Mouse (Mus musculus): Measurements from ENCODE around the gene Josd2.

Josd2 gene

DNA sequence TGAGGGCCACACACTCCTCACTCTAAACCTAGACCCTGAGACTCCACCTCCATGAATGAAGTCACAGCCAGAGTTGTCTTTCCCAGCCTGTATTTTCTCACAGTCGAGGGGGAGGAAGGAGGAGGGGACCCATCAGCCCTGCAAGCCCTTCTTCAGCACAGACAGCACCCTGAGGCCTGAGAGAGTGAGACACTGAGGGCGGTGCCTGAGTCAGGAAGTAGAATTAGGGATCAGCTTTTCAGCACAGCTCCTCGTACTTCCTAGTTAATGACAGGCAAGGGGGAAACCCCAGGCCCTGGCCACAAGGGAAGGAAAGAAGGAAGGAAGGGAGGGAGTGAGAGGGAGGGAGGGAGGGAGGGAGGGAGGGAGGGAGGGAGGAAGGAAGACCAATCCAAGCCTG lies 14.5 kb upstream of the Josd2 start:
- DNase-seq = no peak

DNA sequence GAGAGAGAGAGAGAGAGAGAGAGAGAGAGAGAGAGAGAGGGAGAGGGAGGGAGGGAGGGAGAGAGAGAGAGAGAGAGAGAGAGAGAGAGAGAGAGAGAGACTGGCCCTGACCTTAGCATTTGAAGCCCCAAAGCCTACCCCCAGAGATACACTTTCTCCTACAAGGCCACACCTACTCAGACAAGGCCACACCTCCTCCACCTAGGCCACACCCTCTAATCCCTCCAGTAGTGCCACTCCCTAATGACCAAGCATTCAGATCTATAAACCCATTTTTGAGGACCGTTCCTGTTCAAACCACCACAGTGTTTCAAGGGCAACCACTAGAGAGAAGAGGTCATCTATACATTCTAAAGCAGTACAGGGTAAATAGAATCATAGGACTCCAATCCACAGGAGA lies 11.5 kb upstream of the Josd2 start:
- no peak for DNase-seq

DNA sequence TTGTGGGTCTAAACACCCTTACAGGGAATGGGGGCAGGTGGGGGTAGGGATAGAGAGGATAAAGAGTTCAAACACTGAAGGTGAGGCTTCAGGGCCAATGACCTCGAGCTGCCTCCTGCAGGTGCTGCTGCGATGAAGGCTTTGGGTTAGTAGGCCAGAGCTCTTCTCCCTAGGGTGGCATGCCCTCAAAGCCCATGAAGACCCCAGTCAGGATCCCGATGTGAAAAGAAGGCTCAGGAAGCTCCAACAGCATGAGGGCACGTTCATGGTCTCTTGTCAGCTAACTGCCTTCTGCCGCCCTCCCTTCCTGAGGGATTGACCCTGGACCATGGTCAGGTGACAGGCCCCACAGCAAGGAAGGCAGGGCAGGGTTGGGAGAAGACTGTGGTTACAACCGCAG lies 7.7 kb upstream of the Josd2 start:
- no peak for DNase-seq

DNA sequence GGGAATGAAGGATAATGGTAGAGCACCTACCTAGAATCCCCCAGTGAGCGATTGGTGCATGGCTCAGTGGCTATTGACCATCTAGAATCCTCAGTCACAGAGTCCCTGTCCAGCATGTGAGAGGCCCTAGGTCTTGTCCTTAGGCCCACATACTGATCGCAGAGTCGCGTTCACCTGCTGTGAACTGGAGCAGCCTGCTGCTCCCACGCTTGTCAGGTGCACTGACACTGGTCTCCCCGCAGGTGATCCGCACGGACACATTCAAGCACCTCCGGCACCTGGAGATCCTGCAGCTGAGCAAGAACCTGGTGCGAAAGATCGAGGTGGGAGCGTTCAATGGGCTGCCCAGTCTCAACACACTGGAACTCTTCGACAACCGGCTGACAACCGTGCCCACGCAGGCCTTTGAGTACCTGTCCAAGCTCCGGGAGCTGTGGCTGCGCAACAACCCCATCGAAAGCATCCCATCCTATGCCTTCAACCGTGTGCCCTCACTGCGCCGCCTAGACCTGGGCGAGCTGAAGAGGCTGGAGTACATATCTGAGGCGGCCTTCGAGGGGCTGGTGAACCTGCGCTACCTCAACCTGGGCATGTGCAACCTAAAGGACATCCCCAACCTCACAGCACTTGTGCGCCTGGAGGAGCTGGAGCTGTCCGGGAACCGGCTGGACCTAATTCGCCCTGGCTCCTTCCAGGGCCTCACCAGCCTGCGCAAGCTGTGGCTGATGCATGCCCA lies 6.8 kb upstream of the Josd2 start:
- DNase-seq = no peak

DNA sequence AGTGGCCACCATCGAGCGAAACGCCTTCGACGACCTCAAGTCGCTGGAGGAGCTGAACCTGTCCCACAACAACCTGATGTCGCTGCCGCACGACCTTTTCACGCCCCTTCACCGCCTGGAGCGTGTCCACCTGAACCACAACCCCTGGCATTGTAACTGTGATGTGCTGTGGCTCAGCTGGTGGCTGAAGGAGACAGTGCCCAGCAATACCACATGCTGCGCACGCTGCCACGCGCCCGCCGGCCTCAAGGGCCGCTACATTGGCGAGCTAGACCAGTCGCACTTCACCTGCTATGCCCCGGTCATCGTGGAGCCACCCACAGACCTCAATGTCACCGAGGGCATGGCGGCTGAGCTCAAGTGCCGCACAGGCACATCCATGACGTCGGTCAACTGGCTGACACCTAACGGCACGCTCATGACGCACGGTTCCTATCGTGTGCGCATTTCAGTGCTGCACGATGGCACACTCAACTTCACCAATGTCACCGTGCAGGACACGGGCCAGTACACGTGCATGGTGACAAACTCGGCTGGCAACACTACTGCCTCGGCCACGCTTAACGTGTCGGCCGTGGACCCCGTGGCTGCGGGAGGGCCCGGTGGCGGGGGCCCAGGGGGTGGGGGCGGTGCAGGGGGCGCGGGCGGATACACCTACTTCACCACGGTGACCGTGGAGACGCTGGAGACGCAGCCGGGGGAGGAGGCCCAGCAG lies 6.1 kb upstream of the Josd2 start:
- DNase-seq = no peak

DNA sequence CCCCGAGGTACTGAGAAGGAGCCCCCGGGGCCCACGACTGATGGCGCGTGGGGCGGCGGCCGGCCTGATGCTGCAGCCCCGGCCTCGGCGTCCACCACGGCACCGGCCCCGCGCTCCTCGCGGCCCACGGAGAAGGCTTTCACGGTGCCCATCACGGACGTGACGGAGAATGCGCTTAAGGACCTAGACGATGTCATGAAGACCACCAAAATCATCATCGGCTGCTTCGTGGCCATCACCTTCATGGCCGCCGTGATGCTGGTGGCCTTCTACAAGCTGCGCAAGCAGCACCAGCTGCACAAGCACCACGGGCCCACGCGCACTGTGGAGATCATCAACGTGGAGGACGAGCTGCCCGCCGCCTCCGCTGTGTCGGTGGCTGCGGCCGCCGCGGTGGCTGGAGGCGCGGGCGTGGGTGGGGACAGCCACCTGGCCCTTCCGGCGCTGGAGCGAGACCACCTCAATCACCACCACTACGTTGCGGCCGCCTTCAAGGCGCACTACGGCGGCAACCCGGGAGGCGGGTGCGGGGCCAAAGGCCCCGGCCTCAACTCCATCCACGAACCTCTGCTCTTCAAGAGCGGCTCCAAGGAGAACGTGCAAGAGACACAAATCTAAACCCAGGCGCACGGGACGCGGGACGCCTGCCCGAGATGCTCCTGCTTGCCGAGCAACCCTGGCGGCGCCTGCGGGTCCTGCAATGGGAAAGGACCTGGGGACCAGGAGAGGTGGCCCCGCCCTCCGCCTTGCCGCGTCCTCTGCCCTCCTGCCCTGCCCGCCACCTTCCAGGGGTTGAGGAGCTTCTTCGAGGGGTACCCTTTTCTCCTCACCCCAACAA lies 5.3 kb upstream of the Josd2 start:
- no peak for DNase-seq

DNA sequence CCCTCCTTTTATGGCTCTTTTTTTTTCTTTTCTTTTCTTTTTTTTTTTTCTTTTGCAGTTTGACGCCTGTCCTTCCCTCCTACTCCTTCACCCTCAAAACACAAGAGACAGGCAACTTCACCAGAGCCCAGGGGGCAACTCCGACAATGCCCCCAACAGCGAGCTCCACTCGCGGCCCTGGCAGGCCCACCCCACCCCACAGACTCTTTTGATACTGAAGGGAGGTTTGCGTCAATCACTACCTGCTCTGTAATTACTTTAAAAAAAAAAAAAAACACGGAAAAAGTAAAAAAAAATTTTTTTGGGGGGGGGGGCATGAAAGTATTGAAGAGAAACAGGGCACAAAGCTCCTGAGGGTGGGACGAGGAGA lies 4.7 kb upstream of the Josd2 start:
- DNase-seq = no peak

DNA sequence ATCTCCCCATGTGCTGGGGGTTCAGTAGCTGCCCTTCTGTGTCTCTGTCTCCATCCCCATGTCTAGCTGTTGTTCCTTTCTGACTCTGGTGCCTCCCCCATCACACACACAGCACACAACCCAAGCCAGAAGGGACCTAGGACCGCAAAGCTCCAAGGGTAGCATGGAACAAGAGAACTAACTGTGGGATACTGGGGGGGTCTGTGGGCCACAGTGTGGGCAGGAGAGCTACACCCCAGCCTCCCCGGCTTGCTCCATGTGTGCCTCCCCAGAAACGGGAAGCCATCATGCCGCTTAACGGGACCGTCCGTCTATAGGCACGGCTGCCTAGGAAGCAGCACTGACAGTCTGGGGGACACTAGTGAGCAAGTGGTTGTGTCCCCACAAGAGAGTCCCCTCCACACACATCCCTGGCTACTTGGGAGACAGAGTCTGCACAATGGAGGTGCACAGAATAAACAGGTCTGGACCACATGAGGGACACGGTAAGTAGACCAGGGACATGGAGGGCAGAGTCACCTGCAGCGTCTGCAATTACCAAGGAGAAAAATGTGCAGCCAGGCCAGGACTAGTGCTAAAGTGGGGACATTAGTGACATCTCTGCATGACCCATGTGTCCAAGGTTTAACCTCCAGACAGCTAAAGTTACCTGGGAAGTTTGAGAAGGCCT lies 4.1 kb upstream of the Josd2 start:
- no peak for DNase-seq

DNA sequence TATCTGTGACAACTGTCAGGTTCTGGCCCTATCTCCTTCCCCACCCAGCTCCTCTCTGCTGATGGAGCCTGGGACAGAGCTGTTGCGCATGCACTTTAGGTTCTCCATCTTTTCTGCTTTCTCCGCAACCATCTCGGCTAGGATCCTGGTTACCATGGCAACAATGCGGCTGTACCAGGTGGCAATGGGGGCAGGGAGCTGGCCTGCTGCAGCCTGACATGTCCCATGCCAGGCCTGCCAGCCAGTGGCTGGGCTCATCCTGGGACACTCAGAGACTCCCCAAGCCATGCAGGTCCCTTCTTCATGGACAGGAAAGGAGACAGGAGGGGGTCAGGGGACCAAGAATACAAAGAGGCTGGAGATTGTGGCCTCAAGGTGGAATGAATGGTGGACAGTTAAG lies 3.3 kb upstream of the Josd2 start:
- DNase-seq = no peak

DNA sequence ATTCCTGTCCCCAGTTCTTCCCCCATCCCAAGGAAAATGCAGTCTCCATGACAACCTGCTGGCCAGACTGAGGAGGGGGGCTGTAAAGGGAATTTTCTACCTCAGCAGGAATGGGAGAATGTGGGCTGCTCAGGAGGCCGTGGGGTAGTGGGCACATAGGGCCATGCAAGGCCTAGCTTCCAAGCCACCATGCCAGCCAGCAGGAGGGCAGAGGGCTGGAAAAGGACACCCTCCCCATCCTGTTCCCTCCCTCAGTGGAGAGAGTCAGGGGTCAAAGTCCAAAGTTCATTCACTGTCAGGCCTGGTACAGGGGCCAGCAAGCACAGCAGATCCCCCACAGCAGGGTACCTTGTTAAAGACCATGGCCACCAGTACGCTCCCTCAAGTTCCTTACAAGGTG lies 2.7 kb upstream of the Josd2 start, which contains the start of gene Aspdh:
Aspdh (plus strand) TSS at position 281 of the 400 bp plus-strand sequence.
- no peak for DNase-seq

DNA sequence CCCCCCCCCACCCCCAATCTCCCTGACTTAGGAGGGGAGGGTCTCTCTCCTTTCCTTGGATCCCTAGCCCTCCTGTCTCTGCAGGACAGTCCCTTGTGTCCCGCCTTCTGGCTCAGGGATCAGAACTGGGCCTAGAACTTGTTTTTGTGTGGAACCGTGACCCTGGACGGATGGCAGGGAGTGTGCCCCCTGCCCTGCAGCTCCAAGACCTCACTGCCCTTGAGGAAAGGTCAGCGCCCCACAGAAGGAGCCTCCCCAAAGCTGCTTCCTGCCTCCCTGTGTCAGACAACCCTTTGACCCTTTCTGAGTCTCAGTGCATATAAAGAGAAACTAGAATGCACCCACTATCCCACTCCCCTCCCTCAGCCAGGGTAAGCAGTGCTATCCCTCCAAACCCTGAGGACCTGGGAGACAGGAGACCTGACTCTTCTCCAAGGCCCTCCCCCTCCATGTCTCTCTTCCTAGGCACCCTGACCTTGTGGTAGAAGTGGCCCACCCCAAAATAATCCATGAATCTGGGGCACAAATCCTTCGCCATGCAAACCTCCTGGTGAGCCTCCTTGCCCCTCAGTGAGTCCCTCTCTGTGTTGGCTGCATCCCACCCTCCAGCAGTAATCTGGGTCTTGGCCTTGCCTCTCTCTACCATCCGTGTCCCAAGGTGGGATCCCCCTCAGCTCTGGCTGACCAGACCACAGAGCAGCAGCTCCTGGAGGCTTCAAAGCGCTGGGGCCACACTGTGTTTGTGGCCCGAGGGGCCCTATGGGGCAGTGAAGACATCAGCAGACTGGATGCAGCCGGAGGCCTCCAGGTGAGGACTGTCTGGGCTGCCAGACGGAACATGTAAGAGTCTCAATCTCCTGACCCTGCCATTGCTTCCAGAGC lies 1.5 kb upstream of the Josd2 start:
- no peak for DNase-seq

DNA sequence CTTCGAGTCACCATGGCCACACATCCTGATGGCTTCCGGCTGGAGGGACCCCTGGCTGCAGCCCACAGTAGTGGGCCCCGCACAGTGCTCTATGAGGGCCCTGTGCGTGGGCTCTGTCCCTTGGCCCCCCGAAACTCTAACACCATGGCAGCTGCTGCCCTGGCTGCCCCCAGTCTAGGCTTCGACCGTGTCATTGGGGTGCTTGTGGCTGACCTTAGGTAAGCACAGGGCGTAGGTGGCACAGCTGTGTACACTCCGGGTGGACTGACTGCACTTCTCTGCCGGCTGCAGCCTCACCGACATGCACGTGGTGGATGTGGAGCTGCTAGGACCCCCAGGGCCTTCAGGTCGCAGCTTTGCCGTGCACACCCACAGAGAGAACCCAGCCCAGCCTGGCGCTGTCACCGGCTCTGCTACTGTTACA lies 880 bp upstream of the Josd2 start:
- no peak for DNase-seq

DNA sequence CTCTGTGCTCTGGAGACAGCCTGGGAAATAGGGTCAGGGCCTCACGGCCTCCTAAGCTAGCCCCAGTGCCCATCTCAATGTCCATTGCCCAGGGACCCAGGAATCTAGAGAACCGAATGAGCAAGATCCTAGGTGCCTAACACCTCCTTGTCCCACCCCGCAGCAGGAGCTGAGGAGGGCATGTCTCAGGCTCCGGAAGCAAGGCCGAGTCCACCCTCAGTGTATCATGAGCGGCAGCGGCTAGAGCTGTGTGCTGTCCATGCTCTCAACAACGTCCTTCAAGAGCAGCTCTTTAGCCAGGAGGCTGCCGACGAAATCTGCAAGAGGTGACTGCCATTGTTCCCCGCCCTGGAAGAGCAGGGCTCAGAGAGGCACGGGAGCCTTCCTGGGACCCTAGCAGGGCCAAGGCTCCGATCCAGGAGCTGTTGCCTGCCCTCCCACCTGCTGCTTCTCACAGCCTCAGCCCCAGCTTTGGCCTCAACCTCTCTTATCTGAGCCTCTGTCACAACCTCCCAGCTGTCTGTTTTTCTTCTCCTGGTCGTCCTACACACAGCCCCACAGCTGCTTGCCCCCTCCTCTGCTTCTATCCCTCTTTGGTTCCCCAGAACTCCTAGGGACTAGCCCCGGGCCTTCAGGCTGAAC lies 985 bp downstream of the Josd2 start:
- DNase-seq = no peak

DNA sequence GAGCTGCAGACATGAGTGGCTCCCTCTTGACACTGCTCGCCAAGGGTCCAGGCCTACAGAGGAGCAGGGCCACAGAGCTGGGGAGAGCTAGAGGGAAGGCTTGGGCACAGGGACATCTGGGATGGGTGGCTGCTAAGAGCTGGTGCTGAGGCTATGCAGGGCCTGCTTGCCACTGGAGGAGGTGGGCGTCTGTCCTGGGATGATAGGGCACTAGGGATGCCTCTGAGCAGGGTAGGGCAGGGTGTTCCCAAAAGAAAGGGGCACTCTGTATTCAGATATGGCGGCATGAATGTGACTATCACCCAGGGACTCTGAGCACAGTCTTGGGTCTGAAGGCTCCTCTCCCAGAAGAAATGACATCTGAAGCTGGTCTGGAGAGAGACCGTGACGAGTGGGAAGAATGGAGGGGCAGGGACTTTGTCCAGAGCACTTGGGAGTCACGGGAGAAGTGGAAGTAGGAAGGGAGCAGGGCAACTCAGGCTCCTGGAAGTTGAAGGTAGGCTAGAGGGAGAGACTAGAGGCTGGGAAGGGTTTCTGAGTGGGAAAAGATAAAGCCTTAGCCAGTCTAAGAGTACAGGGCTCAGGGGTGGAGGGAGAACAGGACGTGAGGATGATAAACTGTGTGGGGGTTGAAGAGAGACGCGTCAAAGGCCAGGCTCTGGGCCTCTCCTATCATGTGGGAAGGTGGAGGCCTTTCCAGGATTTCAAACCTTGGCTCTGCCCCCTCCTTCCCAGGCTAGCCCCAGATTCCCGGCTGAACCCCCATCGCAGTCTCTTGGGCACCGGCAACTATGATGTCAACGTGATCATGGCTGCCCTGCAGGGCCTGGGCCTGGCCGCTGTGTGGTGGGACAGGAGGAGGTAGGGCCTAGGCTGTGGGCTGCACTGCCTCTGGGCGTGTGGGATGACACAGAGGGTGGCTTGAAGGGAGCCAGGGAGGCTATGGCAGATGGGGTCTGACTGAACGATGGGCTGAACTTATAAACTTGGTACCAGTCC lies 2.2 kb downstream of the Josd2 start:
- DNase-seq = no peak

DNA sequence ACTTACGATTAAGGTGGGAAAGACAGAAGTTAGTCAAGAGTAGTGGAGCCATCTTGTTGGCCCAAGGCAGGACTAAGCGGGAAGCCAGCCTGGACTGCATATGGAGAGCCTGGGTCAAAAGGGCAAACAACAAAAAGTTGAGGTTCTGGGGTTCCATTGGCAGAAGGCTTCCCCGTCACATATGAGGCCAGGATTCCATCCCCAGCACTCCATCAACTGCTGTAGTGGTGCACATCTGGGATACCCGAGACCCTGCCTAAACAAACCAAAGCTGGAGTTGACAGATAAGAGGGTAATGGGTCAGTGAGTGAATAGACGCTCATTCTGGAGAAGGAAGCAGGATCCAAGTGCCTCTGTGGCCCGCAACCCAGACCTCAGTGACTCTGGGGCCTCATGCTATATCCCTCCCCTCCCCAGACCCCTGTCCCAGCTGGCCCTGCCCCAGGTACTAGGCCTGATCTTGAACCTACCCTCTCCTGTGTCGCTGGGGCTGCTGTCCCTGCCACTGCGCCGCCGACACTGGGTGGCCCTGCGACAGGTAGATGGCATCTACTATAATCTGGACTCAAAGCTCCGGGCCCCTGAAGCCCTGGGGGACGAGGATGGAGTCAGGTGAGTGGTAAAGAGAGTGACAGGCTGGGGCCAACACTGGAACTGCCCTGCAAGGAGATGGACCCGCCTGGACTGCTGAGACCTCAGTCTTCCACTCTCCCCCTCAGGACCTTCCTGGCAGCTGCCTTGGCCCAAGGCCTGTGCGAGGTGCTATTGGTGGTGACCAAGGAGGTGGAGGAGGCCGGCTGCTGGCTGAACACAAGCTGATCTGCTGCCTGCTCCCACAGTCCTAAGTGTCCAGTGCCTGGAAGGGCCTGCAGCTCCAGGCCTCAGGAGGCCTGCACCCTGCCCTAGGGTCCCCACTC lies 3.2 kb downstream of the Josd2 start:
- no peak for DNase-seq

DNA sequence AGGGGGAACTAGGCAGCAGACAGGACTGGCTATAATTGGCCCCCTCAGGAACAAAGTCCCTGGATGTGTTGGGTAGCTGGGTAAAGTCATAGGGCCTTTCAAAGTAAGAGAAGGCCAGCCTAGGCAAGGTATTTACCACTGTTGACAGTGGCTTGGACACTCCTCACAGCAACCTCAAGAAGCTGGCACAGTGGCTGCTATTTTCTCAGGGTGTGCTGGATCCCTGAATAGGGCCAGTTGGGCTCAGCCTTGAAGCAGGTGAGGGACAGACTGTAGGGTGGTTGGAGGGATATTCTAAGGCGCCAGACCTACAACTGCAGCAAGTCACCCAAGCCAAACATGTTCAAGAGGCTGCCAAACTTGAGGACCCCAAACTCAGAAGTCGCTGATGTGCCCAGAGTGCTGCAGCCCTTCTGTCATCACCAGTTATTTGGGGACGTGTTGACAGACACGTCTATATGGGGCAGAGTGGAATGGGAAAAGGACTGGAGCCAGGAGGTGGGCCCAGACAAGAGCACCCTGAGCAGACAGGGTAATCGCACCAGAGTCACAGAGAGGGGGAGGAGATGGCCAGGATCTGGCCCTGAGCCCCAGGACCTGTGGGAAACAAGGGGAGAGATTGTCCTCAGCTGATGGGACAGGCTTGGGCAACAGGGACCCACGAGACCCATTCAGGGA lies 4.2 kb downstream of the Josd2 start:
- no peak for DNase-seq

DNA sequence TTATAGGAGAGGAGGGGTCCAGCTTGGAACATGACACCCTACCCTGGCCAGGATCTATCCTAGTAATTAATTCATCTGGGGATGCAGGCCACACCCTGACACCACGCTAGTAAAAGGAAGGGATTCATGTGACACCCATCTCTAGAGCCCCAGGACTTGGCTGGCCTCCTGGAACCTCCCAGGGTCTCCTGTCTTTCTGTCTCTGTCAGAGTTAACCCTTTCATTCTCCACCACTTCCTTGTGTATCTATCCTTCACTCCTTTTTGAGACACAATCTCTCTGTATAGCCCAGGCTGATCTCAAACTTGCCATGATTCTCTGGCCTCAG lies 4.7 kb downstream of the Josd2 start:
- no peak for DNase-seq

DNA sequence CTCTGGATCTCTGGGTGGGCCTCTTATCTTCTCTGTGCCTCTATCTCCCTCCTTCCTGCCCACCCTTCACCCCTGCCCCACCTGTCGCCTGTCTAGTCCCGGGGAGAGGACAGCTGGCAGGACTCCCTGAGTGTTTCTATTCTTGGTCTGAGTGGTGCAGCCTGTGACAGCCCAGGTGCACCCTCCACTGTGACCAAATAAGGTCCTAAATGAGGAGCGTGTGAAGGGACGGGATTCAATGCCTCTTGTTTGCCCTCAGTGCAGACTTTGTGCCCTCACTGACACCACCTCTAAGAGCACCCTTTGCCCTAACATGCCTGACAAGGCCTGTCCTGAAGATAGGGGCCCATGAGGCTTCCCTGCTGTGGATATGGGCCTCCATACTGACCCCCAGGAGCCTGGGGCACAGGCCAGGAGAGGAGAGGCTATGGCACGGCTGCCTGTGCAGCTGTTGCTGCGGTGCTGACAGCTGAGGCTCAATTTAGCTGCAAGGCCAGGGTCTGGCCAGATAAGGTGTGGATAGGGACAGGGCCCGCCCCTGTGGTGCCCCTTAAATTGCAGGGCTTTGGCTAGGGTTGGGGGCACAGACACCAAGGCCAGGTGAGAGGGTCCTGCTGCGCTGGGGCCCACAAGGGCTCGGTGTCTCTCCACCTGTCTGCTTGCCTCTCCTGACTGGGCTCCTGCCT lies 5.3 kb downstream of the Josd2 start:
- DNase-seq = no peak
